Mouse (Mus musculus) left cerebral cortex, postnatal 14 days (tissue): ENCODE data around the gene Hormad1. TPM values are rescaled to one million over a fixed set of nuclear protein-coding genes. Genes with fewer than 3 reads are reported as not detected.
"Not testable (repeated sequence)": the region's sequence is repeated elsewhere in the genome, so short reads cannot be mapped to it uniquely, and the experiment has no call there.

Experiments
- DNase-seq, 2 experiments: peaks; one replicate each; pipeline ENCODE4 v3.0.0; 2021 to 2022; ENCODE audit warnings: low spot score in 2 of 2, mixed read lengths in 1 of 2
- intact Hi-C: fragments of 180-260 bp; cut with DNase I; formaldehyde crosslinking; loops from one replicate; pipeline ENCODE4 v1.15.1; 2025
- total RNA-seq, 2 experiments: library from RNA; stranded (reverse); gene quantifications; 2 replicates each; pipeline ENCODE4 v1.2.3; 2021

The Hormad1 gene
- total RNA-seq, 2 experiments from 2014 or later, result not detected

DNA sequence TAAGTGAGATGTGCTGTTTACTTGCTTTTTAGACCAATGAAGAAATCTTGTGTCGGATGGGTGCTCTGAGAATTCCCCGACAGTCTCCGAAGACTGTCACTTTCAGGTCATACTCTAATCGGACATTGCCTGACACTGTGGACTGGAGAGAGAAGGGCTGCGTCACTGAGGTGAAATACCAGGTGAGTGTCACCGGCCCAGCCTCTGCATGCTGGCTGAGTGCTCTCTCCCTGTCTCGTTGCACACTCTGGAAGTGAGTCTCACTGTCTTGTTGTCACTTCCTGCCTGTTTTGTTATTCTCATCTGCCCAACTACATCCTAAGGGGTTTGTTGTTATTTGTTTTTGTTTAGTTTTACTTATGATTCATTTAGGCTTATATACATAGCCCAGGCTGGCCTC, 16.5 kb upstream of the Hormad1 start:
- DNase-seq, result no peak
- intact Hi-C loops, result no loop called here

DNA sequence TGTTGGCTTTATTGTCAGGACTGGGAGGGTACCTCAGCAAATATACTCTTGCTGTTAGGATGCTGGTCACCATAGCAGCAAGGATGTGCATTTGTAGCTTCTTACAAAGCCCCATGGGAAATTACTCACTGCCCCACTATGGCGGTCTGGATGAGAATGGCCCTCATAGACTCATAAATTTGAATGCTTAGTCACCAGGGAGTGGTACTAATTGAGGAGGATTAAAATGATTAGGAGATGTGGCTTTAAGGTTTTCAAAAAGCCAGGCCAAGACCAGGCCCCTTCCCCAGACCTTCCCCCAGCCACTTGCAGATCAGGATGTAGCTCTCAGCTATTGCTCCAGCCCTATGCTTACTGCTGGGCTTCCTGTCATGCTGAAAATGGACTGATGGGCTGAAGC, 9.3 kb upstream of the Hormad1 start:
- intact Hi-C loops, result no loop called here
- no peak for DNase-seq

DNA sequence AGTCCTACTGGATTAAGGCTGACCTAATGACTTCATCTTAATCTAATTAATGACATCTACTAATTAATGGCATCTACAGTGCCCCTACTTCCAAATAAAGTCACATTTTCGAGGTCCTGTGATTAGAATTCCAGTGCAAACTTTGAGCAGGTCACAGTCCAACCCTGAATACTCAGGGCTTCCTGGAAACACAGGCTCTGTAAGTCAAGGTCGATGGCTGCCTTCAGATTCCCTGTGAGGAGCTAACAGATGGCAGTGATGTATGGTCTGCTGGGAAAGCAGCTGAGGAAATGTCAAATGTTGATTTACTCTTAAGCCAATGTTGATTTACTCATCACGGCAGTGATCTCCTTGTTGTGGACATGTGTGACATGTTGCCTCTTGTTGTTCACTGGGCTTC, 5.5 kb upstream of the Hormad1 start:
- intact Hi-C loops, result no loop called here
- DNase-seq, result no peak

DNA sequence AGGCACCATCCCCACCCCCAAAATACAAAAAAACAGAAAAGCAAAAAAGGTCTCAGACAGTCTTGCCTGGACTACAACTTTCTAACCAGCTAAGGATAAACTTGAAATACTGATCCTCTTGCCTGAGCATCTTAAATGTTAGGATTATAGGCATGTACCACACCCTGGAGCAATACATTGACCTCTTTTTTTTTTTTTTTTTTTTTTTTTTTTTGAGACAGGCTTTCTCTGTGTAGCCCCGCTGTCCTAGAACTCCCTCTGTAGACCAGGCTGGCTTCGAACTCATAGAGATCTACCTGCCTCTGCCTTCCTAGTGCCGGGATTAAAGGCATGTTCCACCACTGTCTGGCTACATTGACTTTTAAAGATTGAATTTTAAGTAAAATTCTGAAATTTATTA, 1.3 kb downstream of the Hormad1 start:
- DNase-seq, result no peak
- intact Hi-C loops, result no loop called here

DNA sequence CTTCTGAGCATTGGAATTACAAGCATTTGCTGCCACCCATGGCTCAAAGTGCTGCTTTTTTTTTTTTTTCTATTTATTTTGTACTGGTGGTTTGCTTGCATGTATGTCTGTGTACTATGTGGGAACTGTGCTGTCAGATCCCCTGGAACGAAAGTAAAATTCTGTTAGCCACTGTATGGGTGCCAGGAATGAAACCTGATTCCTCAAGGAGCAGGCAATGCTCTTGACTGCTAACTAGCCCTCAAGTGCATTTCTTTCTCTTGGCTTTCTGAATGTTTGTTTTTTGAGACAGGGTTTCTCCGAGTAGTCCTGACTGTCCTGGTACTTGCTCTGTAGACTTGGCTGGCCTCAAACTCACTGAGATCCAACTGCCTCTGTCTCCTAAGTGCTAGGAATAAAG, 2.3 kb downstream of the Hormad1 start:
- DNase-seq, result no peak

DNA sequence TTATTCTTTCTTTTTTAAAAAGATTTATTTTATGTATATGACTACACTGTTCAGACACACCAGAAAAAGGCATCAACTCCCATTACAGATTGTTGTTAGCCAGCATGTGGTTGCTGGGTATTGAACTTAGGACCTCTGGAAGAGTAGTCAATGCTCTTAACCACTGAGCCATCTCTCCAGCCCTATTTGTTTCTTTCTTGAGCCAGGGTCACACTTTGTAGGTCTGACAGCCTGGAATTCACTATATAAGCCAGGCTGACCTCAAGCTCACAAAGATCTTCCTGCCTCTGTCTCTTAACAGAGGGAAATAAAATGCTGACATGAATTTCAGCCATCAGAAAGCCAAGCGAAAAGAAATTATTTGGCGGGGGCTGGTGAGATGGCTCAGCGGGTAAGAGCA, 10.1 kb downstream of the Hormad1 start:
- intact Hi-C loops, result no loop called here
- no peak for DNase-seq

More for the DNA sequence above, 2.3 kb downstream of the Hormad1 start:
- intact Hi-C loops, result no loop called here

DNA sequence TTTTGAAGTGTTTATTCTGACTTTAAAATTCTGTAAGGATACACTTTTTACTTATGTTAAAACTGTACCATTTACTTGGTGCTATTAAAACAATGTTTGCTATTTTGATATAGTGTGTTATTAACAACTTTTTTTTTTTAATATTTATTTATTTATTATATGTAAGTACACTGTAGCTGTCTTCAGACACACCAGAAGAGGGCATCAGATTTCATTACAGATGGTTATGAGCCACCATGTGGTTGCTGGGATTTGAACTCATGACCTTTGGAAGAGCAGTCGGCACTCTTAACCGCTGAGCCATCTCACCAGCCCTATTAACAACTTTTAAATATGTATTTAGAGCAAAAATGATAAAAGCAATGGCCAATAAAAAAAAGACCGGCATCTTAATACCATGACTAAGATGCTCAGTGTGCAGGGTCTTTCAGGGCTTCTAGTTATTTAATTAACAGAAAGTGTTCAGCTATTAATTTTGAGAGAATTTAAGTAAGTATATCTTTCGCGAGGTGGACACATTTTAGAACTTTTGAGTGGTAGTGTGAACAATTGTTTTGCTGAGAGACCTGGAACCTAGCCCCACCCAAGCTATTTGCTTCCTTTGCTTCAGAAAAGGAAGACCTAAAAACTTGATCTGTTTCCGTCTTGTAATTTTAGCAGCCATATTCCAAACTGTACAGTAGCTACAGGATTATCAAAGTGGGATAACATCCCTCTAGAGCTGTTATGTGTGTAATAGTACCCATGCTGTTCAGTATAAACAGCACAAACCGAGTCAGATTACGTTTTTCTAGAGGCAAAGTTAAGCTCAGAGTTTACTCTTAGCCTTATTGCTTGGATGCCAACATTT, 28.5 kb downstream of the Hormad1 start:
- intact Hi-C loops, result no loop called here
- DNase-seq, result no peak

DNA sequence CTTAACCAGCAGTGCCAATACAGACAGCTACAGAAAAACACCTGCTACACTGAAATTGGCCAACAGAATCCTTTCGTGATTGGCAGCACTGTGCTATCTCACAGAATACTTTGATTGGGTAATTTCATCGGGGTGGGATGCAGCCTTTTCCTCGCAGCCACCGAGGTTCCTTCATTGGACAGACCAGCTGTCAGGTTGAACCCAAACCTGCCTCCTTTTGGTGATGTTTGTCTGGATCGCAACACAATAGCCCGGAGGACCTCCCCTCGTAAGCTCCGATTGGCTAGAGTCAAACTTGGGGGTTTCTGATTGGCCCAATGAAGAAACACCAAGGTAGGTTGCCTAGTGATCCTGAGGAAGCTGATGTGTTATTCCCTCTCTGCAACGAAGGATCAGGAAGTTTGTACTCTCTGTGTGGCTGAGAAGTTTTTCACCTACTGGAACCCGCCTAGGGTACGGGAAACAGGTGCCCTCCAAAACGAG, 29.2 kb downstream of the Hormad1 start, which contains the start of gene Golph3l:
Golph3l (plus strand) TSS at position 331 of the 483 bp plus-strand sequence.
- DNase-seq, result peak; percentile 97 to 99
- intact Hi-C loops, result no loop called here

DNA sequence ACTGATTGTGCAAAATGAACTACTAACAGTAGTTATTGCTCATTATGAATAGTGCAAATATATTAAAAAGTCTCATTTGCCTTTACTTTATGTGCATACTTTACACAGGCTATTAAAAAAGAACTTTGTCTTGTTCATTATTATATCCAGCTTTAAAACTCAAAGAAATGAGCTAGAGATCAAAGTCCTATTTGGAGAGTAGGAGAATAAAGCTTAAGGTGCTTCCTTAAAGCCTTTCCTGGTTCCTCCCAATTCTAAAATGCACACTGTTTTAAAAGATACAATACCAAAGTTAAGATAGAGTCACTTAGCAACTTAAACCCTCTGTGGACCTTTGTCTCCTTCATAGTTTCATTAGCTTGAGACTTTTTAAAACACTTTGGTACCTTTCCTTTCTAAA, 39.3 kb downstream of the Hormad1 start:
- DNase-seq, result no peak
- intact Hi-C loops, result no loop called here

DNA sequence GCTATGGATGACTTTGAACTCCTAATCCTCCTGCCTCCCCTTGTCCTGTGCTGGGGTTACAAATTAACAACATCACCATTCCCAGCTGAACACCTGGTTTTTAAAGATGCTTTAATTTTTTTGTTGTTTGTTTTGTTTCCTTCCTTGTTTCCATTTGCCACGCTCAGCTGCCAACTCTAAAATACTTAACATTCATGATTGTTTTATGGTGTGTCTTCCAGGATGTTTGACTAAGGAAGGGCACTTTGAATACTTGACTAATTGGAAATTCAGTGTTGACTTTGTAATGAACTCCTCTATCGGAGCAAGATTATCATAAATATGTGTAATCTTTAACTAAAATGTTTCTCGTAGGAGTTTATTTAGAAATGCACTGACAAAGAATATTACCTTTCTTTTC, 41.8 kb downstream of the Hormad1 start:
- no peak for DNase-seq
- intact Hi-C loops, result no loop called here

DNA sequence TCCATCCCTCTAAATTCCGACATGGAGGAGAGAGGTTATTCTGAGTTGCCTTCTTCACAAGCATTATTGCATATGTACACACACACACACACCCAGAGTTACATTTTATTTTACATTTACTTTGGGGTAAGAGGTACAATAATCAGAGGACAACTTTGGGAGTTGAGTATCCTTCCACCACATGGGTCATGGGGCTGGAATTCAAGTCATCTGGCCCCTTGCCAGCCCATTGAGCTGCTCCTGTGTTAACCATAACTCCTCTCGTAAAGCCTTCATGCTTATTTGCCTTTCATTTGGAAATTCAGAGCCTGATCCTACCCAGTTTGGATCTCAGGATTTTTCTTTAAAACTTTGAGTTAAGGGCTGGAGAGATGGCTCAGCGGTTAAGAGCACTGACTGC, 46.6 kb downstream of the Hormad1 start:
- DNase-seq, result no peak
- intact Hi-C loops, result no loop called here

DNA sequence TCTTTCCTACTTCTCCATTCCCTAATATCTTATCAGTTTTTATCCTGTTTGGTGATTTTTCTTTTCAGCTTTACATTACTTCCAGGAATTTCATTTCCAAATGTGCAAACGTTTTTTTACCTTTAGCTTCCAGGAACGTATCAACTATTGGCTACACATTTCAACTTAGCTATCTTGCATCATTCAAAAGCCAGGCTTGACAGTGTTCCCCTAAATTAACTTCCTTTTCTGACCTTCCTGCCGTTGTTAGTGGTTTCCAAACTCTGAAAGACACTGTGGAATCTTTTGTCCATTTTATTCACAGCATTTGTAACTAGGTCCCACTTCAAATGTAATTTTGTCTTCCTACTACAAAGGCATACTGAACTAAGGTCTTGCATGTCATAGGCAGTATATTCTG, 49.7 kb downstream of the Hormad1 start:
- intact Hi-C loops, result no loop called here
- no peak for DNase-seq

DNA sequence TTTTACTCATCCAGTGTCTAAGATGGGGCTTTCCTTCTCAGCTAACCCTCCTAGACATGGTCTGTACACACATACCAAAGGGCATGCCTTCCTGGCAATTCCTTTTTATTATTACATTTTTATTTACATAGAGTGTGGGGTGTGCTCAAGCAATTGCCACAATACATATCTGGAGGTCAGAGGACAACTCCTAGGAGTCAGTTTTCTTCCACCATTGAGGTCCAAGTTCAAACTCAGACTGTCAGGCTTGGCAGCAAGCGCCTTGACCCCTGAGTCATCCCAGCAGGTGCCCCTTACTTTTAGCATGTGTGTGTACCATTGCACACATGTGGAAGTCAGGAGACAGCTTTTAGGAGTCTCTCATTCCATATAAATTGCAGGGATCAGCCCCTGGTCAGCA, 54.5 kb downstream of the Hormad1 start:
- intact Hi-C loops, result loop anchor here (10.0 kb wide), 1 partner anchor 99 kb away; no protein-coding TSS in a partner anchor

DNA sequence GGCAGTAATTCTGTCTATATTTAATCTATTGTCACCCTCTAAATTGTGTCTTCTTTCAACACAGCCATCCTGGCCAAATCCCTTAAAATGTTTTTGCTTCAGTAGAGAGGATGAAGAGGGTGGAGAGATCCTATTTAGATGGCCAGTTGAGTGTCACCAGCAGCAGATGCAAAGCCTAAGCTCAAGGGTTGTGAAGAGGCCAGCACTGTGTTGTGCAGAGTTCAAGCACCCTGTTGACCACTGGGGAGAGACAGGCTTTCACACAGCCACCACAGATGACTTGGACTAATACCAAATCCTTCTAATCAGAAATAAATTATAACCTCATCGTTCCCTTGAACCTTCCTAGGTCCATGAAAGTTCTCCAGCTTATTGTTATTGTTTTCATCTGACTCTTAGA, 59.0 kb downstream of the Hormad1 start:
- DNase-seq, result no peak
- intact Hi-C loops, result loop anchor here (10.0 kb wide), 1 partner anchor 104 kb away; no protein-coding TSS in a partner anchor

More for the DNA sequence above, 54.5 kb downstream of the Hormad1 start:
- DNase-seq, result no peak

DNA sequence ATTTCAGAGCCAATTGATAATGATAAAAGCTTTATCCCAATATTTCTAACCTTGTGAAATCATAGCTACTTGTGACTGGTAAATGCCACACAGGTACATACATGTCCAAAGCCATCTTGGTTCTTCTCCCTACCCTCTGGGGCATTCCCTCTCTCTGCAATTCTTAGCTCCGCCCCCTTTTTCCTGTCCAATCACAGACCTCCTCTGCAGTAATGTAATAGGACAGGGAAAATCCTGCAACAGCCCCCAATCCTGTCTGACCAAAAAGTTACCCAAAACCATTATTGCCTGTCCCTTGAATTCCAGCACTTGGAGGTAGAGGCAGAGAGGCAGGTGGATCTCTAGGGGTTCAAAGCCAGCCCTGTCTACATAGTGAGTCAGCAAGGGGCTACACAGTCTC, 61.8 kb downstream of the Hormad1 start:
- intact Hi-C loops, result no loop called here
- no peak for DNase-seq

DNA sequence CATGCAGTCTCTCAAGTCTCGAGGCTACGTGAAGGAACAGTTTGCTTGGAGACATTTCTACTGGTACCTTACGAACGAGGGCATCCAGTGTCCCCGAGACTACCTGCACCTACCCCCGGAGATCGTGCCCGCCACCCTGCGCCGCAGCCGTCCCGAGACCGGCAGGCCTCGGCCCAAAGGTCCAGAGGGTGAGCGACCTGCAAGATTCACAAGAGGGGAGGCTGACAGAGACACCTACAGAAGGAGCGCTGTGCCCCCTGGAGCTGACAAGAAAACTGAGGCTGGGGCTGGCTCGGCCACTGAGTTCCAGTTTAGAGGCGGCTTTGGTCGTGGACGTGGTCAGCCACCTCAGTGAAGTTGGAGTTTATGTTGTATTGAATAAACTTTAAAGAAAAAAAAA, 62.9 kb downstream of the Hormad1 start:
- intact Hi-C loops, DNase-seq: not testable (repeated sequence)

DNA sequence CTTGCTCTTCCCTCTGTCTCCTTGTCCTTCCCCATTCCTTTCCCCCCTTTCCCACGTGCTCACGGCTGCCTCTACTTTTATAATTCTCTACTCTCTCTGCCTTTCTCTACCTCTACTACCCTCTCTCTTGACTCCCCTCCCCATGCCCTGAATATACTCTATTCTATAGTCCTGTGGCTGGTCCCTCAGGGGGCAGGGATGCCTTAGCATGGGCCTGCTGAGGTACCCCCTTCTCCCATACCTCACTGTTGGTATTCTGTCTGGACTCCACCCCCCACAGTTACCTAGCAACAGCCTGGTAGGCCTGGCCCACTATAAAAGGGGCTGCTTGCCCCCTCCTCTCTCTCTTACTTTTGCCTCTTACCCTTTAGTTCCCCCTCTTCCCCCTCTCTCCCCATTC, 64.1 kb downstream of the Hormad1 start:
- intact Hi-C loops, result no loop called here
- DNase-seq, result no peak

DNA sequence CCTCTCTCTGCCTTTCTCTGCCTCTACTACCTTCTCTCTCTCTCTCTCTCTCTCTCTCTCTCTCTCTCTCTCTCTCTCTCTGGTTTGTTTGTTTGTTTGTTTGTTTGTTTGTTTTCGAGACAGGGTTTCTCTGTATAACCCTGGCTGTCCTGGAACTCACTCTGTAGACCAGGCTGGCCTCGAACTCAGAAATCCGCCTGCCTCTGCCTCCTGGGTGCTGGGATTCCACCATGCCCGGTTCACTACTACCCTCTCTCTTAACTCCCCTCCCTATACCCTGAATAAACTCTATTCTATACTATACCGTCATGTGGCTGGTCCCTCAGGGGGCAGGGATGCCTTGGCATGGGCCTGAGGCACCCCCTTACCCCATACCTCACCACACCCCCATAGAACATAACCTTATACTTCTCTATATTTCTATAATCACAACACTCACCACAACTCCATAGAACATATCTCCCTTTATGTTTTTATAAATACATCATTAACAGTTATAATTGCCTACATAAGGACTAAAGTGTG, 64.6 kb downstream of the Hormad1 start:
- DNase-seq, intact Hi-C loops: not testable (repeated sequence)

DNA sequence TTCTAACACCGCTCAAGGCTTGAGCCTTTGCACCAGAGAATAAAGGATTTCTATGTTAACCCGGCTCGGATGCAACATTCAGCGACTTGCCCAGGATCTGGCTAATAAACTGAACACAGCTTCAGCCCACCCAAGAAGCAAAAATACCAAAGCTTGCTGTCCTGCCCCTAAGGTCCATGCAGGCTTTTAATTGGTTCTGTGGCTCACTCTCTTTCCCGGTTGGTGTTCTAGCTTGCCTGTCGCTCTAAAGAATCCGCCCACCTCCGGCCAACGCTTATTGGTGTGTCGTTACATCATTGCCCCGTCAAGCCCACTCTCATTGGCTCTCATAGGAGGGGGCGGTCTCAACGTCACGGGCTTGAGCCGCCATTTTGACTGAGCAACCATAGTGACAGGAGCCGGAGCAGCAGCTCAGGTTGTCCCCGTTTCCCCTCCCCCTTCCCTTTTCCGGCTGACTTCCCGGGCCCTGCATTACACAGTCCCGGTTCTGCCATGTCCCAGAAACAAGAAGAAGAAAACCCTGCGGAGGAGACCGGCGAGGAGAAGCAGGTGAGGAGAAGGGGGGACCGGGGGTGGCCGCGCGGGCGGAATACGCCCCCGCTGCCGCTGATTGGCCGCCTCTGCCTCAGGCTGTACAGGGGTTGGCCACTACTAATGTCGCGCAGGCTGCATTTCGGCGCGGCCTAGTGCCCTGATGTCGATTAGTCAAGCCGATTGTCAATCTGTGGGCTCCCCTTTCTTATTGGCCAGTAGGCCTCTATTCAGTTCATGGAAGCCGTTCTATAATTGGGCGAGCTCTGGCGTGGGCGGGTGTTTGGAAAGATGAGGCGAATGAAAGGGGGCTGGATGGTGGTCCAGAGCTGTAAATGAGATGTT, 65.4 kb downstream of the Hormad1 start, which contains the start of gene Ensa:
Ensa (plus strand) TSS at position 366 of the 876 bp plus-strand sequence.
- peak; percentile 99 to 100 for DNase-seq

DNA sequence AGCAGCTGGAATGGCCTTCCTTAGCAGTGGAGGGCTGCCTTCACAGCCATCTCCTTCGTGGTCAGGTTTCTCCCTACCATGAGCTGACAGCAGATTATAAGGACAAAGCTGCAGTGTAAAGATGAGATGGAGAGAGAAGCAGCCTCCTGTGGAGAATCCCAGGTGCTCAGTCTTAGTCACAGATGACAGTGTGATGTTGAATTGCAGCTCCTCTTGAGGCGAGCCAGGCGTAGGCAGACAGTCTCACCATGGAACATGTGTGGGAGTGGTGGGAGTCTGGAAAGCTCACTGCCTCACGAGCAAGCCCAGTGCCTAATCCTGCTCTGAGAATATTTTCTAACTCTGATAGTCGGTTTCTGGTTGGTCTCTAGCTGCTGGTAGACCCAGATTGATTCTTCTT, 68.3 kb downstream of the Hormad1 start:
- intact Hi-C loops, result no loop called here
- DNase-seq, result peak; percentile 80 to 90

More for the DNA sequence above, 65.4 kb downstream of the Hormad1 start, which contains the start of gene Ensa:
- intact Hi-C loops, result no loop called here
